Mouse (Mus musculus) brown adipose tissue, adult 24 weeks (tissue): ENCODE results near the gene Lipt1. TPM values are rescaled to one million over a fixed set of nuclear protein-coding genes. Genes with fewer than 3 reads are reported as not detected.

ENCODE experiments used
- polyA plus RNA-seq: library from polyadenylated mRNA; stranded (reverse); fragments of >200 nt; gene quantifications from 2 replicates; pipeline ENCODE4 v1.2.4, GENCODE M21; 2012; ENCODE audit not compliant: missing spikeins, insufficient read depth, insufficient read length

The Lipt1 gene
- polyA plus RNA-seq, 1 experiment = 29.3 TPM

Other genes with a start within 250 kb of the Lipt1 start
- gene 2010300C02Rik, start 151.7 kb upstream of the Lipt1 start, polyA plus RNA-seq = not detected in 2 replicates
- 6.1 and 8.5 TPM in 2 replicates for gene Tsga10, start 5.3 kb upstream of the Lipt1 start, polyA plus RNA-seq
- gene Mitd1, start 18.7 kb downstream of the Lipt1 start, polyA plus RNA-seq = 12.3 and 12.8 TPM in 2 replicates
- gene Mrpl30, start 18.7 kb downstream of the Lipt1 start, polyA plus RNA-seq = 718 and 851 TPM in 2 replicates
- not detected in 2 replicates for gene Lyg2, start 44.8 kb downstream of the Lipt1 start, polyA plus RNA-seq
- gene Lyg1, start 86.0 kb downstream of the Lipt1 start, polyA plus RNA-seq = not detected in 2 replicates
- 56.9 and 63.9 TPM in 2 replicates for gene Txndc9, start 126.2 kb downstream of the Lipt1 start, polyA plus RNA-seq
- gene Eif5b, start 126.3 kb downstream of the Lipt1 start, polyA plus RNA-seq = 27.9 and 35.8 TPM in 2 replicates